Mouse (Mus musculus): ENCODE measurements around the gene Adcy9. TPM values are rescaled to one million over a fixed set of nuclear protein-coding genes. Genes with fewer than 3 reads are reported as not detected.
"Not testable (repeated sequence)": the region's sequence is repeated elsewhere in the genome, so short reads cannot be mapped to it uniquely, and the experiment has no call there.

The Adcy9 gene
- polyA plus RNA-seq, 1 experiment from 2014 or later = 0.35 TPM

GRCm38 (mm10) chr16:4265351-4265750 lies 154.9 kb downstream of the Adcy9 start:
- H3K9me3 ChIP-seq = no peaks in the 10 kb centered on the region
- peaks cover 11% of the 10 kb centered on the region for H3K4me1 ChIP-seq
- no peak overlapping the region for H3K27ac ChIP-seq
- WGBS = 75% methylated on average over 5 of the region's 5 CpGs
- no peak for DNase-seq (ENCODE audit: extremely low spot score, low spot score)
- no peaks in the 10 kb centered on the region for H3K36me3 ChIP-seq (replicated peaks)
- H3K4me3 ChIP-seq = no peak overlapping the region
- H3K27me3 ChIP-seq (ENCODE audit: poor library complexity, severe bottlenecking) = peaks cover 14% of the 10 kb centered on the region

DNA sequence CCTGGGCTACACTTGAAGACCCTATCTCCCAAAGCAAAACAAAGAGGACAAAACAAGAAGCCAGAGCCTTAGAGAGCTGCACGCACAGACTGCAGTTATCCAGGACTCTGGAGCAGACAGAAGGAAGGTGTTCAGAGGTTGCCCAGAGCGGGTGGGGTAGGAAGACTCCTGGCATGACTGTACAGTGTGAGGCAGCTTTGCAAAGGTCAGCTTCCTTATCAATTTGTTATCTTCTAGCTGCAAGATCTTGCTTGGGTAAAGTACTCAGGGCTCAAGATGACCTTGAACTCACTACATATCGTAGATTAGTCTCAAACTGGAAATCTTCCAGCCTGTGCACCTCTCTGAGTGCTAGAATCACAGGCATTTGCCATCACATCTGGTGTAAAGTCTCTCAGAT lies 156.8 kb downstream of the Adcy9 start:
- peaks cover 11% of the 10 kb centered on the region for H3K4me1 ChIP-seq
- WGBS = 80% methylated on average over 3 of the region's 3 CpGs
- no peaks in the 10 kb centered on the region for H3K9me3 ChIP-seq
- no peaks in the 10 kb centered on the region for H3K36me3 ChIP-seq (replicated peaks)
- no peak for DNase-seq (ENCODE audit: extremely low spot score, low spot score)
- no peak overlapping the region for H3K27ac ChIP-seq
- no peak overlapping the region for H3K4me3 ChIP-seq
- H3K27me3 ChIP-seq (ENCODE audit: poor library complexity, severe bottlenecking) = peaks cover 14% of the 10 kb centered on the region

DNA sequence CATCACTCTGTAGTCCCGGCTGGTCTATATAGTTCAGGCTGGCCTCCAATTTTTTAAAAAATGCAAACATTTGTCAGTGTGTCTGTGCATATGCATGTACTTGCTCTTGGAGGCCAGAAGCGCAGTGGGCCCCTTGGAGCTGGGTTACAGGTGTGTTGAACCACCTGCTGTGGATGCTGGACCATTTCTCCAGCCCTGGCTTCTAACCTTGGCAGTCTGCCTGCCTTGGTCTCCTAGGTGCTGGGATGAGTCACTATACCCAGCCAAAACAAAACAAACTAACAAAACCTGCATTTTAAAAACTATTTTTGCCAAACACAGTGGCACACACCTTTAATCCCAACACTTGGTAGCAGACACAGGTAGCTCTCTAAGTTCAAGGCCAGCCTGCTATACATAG lies 162.8 kb downstream of the Adcy9 start:
- Histone ChIP-seq H3K9me3 (no peaks in the 10 kb centered on the region), H3K36me3 (replicated peaks) (no peaks in the 10 kb centered on the region), H3K4me1 (no peaks in the 10 kb centered on the region), H3K4me3 (no peak overlapping the region), H3K27me3 (ENCODE audit: poor library complexity, severe bottlenecking) (no peaks in the 10 kb centered on the region), H3K27ac (no peak overlapping the region)
- WGBS = 85% methylated on average over 2 of the region's 2 CpGs
- DNase-seq (ENCODE audit: extremely low spot score, low spot score) = no peak

DNA sequence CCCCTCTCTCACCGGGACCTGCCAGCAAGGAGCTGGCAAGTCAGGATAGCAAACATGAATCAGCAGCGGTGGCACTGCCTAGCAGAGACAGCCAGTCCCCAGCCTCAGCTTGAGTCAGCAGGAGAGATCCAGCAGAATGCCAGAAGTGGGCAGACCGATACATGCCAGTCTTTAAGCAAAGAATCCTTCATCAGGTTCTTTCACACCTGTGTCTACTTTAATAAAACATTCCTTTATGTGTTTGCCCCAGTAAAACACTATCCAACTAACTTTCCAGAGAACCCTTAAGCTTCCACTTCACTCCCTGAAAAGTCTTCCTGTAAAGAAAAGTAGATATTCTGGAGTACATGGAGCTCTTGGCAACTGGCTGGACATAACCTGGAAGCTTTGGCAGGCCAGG lies 171.5 kb downstream of the Adcy9 start:
- H3K36me3 ChIP-seq (replicated peaks) = no peaks in the 10 kb centered on the region
- no peak overlapping the region for H3K27ac ChIP-seq
- peaks cover 26% of the 10 kb centered on the region; the same call in 1 of the 2 replicates for H3K9me3 ChIP-seq
- 91% methylated on average over 3 of the region's 3 CpGs for WGBS
- no peaks in the 10 kb centered on the region for H3K4me1 ChIP-seq
- no peak for DNase-seq (ENCODE audit: extremely low spot score, low spot score)
- H3K4me3 ChIP-seq = no peak overlapping the region
- no peaks in the 10 kb centered on the region for H3K27me3 ChIP-seq (ENCODE audit: poor library complexity, severe bottlenecking)

- H3K4me1 ChIP-seq; H3K36me3 ChIP-seq (replicated peaks); H3K27me3 ChIP-seq (ENCODE audit: poor library complexity, severe bottlenecking); H3K4me3 ChIP-seq; H3K27ac ChIP-seq; DNase-seq (ENCODE audit: extremely low spot score, low spot score): not testable (repeated sequence)
- peaks cover 19% of the 10 kb centered on the region; the same call in 1 of the 2 replicates for H3K9me3 ChIP-seq
- WGBS = 85% methylated on average over 1 of the region's 1 CpGs
Measured at GRCm38 (mm10) chr16:4245241-4245640, 175.1 kb downstream of the Adcy9 start.

Other genes with a start within 250 kb of the Adcy9 start
- gene Crebbp, start 206.5 kb downstream of the Adcy9 start, polyA plus RNA-seq (2016; fragmentation: Nextera tagmentation; extraction: Ambion mirVana) = 28.6 and 29.4 TPM in 2 replicates
- 23.8 and 29.4 TPM in 2 replicates for gene Srl, start 121.3 kb upstream of the Adcy9 start, polyA plus RNA-seq (2016; fragmentation: Nextera tagmentation; extraction: Ambion mirVana)
- 32.0 and 37.5 TPM in 2 replicates for gene Tfap4, start 139.4 kb upstream of the Adcy9 start, polyA plus RNA-seq (2016; fragmentation: Nextera tagmentation; extraction: Ambion mirVana)
- 22.5 and 23.2 TPM in 2 replicates for gene Glis2, start 174.2 kb upstream of the Adcy9 start, polyA plus RNA-seq (2016; fragmentation: Nextera tagmentation; extraction: Ambion mirVana)
- gene Pam16, start 204.5 kb upstream of the Adcy9 start, polyA plus RNA-seq (2016; fragmentation: Nextera tagmentation; extraction: Ambion mirVana) = 93.5 and 94.7 TPM in 2 replicates
- gene Vasn, start 219.4 kb upstream of the Adcy9 start, polyA plus RNA-seq (2016; fragmentation: Nextera tagmentation; extraction: Ambion mirVana) = 9.2 and 9.3 TPM in 2 replicates
- gene Dnaja3, start 219.5 kb upstream of the Adcy9 start, polyA plus RNA-seq (2016; fragmentation: Nextera tagmentation; extraction: Ambion mirVana) = 63.7 and 66.3 TPM in 2 replicates

All from forebrain, embryonic 10.5 days (tissue).